Mouse (Mus musculus): ENCODE data around the gene Kifc1. TPM values are rescaled to one million over a fixed set of nuclear protein-coding genes. Genes with fewer than 3 reads are reported as not detected.

The Kifc1 gene
- polyA plus RNA-seq, 1 experiment from 2014 or later: 6.7 TPM

DNA sequence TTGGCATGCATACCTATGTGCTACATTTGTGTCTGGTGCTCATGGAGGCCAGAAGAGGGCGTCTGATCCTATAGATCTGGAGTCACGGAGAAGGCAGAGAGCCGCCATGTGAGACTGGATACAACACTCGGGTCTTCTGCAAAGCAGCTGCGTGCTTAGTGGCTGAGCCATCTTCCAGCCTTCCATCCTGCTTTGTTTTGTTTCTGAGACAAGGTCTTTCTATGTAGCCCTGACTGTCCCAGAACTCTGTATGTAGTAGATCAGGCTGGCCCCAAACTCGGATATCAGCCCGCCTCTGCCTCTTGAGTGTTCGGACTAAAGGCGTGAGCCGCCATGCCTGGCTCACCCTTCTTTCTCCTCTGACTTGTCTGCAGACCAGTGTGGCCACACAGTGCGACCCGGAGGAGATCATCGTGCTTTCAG is 24.5 kb upstream of the Kifc1 start:
- H3K4me1 ChIP-seq (replicated peaks; ENCODE audit: control insufficient read depth, insufficient read depth, low read length): peaks cover 28% of the 10 kb centered on the region
- H3K27ac ChIP-seq (ENCODE audit: low read depth): no peak overlapping the region
- peak overlapping the region; percentile 52; the same call in 1 of the 2 replicates for H3K4me3 ChIP-seq (ENCODE audit: low read depth, low read length)
- no peak for ATAC-seq (replicated peaks; ENCODE audit: low FRiP score, low TSS enrichment, low read depth)
- no peak overlapping the region for H3K9ac ChIP-seq (ENCODE audit: low read length)
- no peaks in the 10 kb centered on the region for H3K27me3 ChIP-seq (replicated peaks; ENCODE audit: control insufficient read depth, insufficient read depth, low read length)
- peaks cover 53% of the 10 kb centered on the region for H3K36me3 ChIP-seq (ENCODE audit: control insufficient read depth, insufficient read depth, low read length)
- no peak for DNase-seq (ENCODE audit: low spot score)
- H3K4me2 ChIP-seq (ENCODE audit: low read length): peak overlapping the region; percentile 44
- H3K9me3 ChIP-seq (ENCODE audit: control insufficient read depth, low read length): no peaks in the 10 kb centered on the region
- 72% methylated on average over 13 of the region's 13 CpGs for WGBS

DNA sequence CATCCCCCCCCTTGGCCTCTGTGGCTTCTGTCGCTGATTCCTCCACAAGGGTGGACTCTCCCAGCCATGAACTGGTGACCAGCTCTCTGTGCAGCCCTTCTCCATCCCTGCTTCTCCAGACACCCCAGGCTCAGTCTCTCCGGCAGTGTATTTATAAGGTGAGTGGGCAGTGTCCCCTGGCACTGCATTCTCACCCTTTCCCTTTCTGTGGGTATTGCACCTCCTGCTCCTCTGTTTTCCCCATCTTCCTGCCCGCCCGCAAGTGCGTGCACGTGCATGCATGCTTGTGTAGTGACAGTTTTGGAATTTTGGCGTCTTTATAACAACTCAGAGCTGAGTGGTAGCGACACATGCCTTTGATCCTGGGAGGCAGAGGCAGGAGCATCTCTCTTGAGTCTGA is 23.4 kb upstream of the Kifc1 start:
- 96% methylated on average over 8 of the region's 8 CpGs for WGBS
- H3K4me2 ChIP-seq (ENCODE audit: low read length): no peak overlapping the region
- no peak overlapping the region for H3K9ac ChIP-seq (ENCODE audit: low read length)
- peaks cover 53% of the 10 kb centered on the region for H3K36me3 ChIP-seq (ENCODE audit: control insufficient read depth, insufficient read depth, low read length)
- H3K9me3 ChIP-seq (ENCODE audit: control insufficient read depth, low read length): no peaks in the 10 kb centered on the region
- ATAC-seq (replicated peaks; ENCODE audit: low FRiP score, low TSS enrichment, low read depth) (no peak), DNase-seq (ENCODE audit: low spot score) (no peak)
- H3K4me3 ChIP-seq (ENCODE audit: low read depth, low read length): no peak overlapping the region
- no peak overlapping the region for H3K27ac ChIP-seq (ENCODE audit: low read depth)
- peaks cover 25% of the 10 kb centered on the region for H3K4me1 ChIP-seq (replicated peaks; ENCODE audit: control insufficient read depth, insufficient read depth, low read length)
- no peaks in the 10 kb centered on the region for H3K27me3 ChIP-seq (replicated peaks; ENCODE audit: control insufficient read depth, insufficient read depth, low read length)

DNA sequence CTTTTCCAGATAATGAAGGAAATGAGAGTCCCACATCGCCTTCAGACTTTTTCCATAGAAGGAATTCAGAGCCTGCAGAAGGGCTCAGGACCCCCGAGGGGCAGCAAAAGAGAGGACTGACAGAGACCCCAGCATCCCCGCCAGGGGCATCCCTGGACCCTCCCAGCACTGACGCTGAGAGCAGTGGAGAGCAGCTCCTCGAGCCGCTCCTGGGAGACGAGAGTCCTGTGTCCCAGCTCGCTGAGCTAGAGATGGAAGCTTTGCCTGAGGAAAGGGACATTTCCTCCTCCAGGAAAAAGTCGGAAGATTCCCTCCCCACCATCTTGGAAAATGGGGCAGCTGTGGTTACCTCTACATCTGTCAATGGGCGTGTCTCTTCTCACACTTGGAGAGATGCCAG is 22.8 kb upstream of the Kifc1 start:
- Histone ChIP-seq H3K27ac (ENCODE audit: low read depth) (no peak overlapping the region), H3K36me3 (ENCODE audit: control insufficient read depth, insufficient read depth, low read length) (peaks cover 53% of the 10 kb centered on the region), H3K4me3 (ENCODE audit: low read depth, low read length) (no peak overlapping the region), H3K4me2 (ENCODE audit: low read length) (no peak overlapping the region), H3K27me3 (replicated peaks; ENCODE audit: control insufficient read depth, insufficient read depth, low read length) (no peaks in the 10 kb centered on the region), H3K9me3 (ENCODE audit: control insufficient read depth, low read length) (no peaks in the 10 kb centered on the region), H3K9ac (ENCODE audit: low read length) (no peak overlapping the region), H3K4me1 (replicated peaks; ENCODE audit: control insufficient read depth, insufficient read depth, low read length) (peaks cover 23% of the 10 kb centered on the region)
- ATAC-seq (replicated peaks; ENCODE audit: low FRiP score, low TSS enrichment, low read depth) (no peak), DNase-seq (ENCODE audit: low spot score) (no peak)
- 96% methylated on average over 10 of the region's 10 CpGs for WGBS

DNA sequence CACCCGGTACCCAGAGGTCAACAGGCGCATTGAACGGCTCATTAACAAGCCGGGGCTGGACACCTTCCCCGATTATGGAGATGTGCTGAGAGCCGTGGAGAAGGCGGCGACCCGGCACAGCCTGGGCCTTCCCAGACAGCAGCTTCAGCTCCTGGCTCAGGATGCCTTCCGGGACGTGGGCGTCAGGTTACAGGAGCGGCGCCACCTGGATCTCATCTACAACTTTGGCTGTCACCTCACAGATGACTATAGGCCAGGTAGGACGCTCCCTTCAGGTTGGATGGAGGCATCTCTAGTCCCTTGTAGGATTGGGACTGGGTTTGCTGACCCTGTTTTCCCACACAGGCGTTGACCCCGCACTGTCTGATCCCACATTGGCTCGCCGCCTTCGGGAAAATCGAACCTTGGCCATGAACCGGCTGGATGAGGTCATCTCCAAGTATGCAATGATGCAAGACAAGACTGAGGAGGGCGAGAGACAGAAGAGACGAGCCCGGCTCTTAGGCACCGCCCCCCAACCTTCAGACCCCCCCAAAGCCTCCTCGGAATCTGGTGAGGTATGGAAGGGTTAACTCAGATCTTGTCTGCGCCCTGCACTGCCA is 21.5 kb upstream of the Kifc1 start:
- 91% methylated on average over 28 of the region's 28 CpGs for WGBS
- no peak for DNase-seq (ENCODE audit: low spot score)
- no peak overlapping the region for H3K4me2 ChIP-seq (ENCODE audit: low read length)

DNA sequence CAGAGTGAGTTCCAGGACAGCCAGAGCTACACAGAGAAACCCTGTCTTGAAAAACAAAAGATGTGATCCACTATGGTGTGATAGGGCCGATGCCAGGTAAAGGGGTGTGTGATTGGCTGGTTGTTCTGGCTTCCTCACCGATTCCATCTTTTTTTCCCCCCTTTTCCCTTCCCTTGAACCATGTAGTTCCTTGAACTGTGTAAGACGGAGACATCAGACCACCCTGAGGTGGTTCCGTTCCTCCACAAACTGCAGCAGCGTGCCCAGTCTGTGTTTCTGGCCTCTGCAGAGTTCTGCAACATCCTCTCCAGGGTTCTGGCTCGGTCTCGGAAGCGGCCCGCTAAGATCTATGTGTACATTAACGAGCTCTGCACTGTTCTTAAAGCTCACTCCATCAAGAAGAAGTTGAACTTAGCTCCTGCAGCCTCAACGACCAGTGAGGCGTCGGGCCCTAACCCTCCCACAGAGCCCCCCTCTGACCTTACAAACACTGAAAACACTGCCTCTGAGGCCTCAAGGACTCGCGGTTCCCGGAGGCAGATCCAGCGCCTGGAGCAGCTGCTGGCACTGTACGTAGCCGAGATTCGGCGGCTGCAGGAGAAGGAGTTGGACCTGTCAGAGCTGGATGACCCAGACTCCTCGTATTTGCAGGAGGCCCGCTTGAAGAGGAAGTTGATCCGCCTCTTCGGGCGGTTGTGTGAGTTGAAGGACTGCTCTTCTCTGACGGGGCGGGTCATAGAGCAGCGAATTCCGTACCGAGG is 20.8 kb upstream of the Kifc1 start:
- H3K4me2 ChIP-seq (ENCODE audit: low read length): no peak overlapping the region

More for the DNA sequence above, 21.5 kb upstream of the Kifc1 start:
- Histone ChIP-seq H3K36me3 (ENCODE audit: control insufficient read depth, insufficient read depth, low read length) (peaks cover 41% of the 10 kb centered on the region), H3K9ac (ENCODE audit: low read length) (no peak overlapping the region), H3K9me3 (ENCODE audit: control insufficient read depth, low read length) (no peaks in the 10 kb centered on the region), H3K4me1 (replicated peaks; ENCODE audit: control insufficient read depth, insufficient read depth, low read length) (peaks cover 20% of the 10 kb centered on the region), H3K27ac (ENCODE audit: low read depth) (no peak overlapping the region), H3K27me3 (replicated peaks; ENCODE audit: control insufficient read depth, insufficient read depth, low read length) (no peaks in the 10 kb centered on the region), H3K4me3 (ENCODE audit: low read depth, low read length) (no peak overlapping the region)
- no peak for ATAC-seq (replicated peaks; ENCODE audit: low FRiP score, low TSS enrichment, low read depth)

GRCm38 (mm10) chr17:33910346-33911051 is 20.0 kb upstream of the Kifc1 start:
- H3K27ac ChIP-seq (ENCODE audit: low read depth): peak overlapping the region; percentile 85; the same call in 1 of the 2 replicates

More for the DNA sequence above, 20.8 kb upstream of the Kifc1 start:
- 93% methylated on average over 31 of the region's 31 CpGs for WGBS
- Histone ChIP-seq H3K27ac (ENCODE audit: low read depth) (no peak overlapping the region), H3K4me3 (ENCODE audit: low read depth, low read length) (no peak overlapping the region), H3K27me3 (replicated peaks; ENCODE audit: control insufficient read depth, insufficient read depth, low read length) (no peaks in the 10 kb centered on the region), H3K9me3 (ENCODE audit: control insufficient read depth, low read length) (no peaks in the 10 kb centered on the region), H3K9ac (ENCODE audit: low read length) (no peak overlapping the region), H3K4me1 (replicated peaks; ENCODE audit: control insufficient read depth, insufficient read depth, low read length) (peaks cover 16% of the 10 kb centered on the region), H3K36me3 (ENCODE audit: control insufficient read depth, insufficient read depth, low read length) (peaks cover 41% of the 10 kb centered on the region)
- ATAC-seq (replicated peaks; ENCODE audit: low FRiP score, low TSS enrichment, low read depth): no peak
- DNase-seq (ENCODE audit: low spot score): no peak

GRCm38 (mm10) chr17:33909869-33910250 is 19.4 kb upstream of the Kifc1 start:
- no peaks in the 10 kb centered on the region for H3K9me3 ChIP-seq (ENCODE audit: control insufficient read depth, low read length)
- peak overlapping the region; percentile 85 for H3K27ac ChIP-seq (ENCODE audit: low read depth)
- no peaks in the 10 kb centered on the region for H3K27me3 ChIP-seq (replicated peaks; ENCODE audit: control insufficient read depth, insufficient read depth, low read length)
- H3K36me3 ChIP-seq (ENCODE audit: control insufficient read depth, insufficient read depth, low read length): peaks cover 37% of the 10 kb centered on the region
- peak overlapping the region; percentile 98 for H3K4me3 ChIP-seq (ENCODE audit: low read depth, low read length)
- H3K4me1 ChIP-seq (replicated peaks; ENCODE audit: control insufficient read depth, insufficient read depth, low read length): peaks cover 10% of the 10 kb centered on the region
- H3K9ac ChIP-seq (ENCODE audit: low read length): peak overlapping the region; percentile 83
- peak overlapping the region; percentile 99 for H3K4me2 ChIP-seq (ENCODE audit: low read length)
- 0% methylated on average over 14 of the region's 14 CpGs for WGBS
- 0 out of 2 replicates have a peak, but pooled peaks have one; percentile 0 for ATAC-seq (replicated peaks; ENCODE audit: low FRiP score, low TSS enrichment, low read depth)
- peak; percentile 83 for DNase-seq (ENCODE audit: low spot score)

More at GRCm38 (mm10) chr17:33910346-33911051, 20.0 kb upstream of the Kifc1 start:
- DNase-seq (ENCODE audit: low spot score) (no peak), ATAC-seq (replicated peaks; ENCODE audit: low FRiP score, low TSS enrichment, low read depth) (no peak)
- Histone ChIP-seq H3K9me3 (ENCODE audit: control insufficient read depth, low read length) (no peaks in the 10 kb centered on the region), H3K36me3 (ENCODE audit: control insufficient read depth, insufficient read depth, low read length) (peaks cover 41% of the 10 kb centered on the region), H3K4me1 (replicated peaks; ENCODE audit: control insufficient read depth, insufficient read depth, low read length) (peaks cover 16% of the 10 kb centered on the region), H3K4me2 (ENCODE audit: low read length) (peak overlapping the region; percentile 99), H3K9ac (ENCODE audit: low read length) (peak overlapping the region; percentile 83), H3K27me3 (replicated peaks; ENCODE audit: control insufficient read depth, insufficient read depth, low read length) (no peaks in the 10 kb centered on the region), H3K4me3 (ENCODE audit: low read depth, low read length) (peak overlapping the region; percentile 98)
- 48% methylated on average over 11 of the region's 11 CpGs for WGBS

DNA sequence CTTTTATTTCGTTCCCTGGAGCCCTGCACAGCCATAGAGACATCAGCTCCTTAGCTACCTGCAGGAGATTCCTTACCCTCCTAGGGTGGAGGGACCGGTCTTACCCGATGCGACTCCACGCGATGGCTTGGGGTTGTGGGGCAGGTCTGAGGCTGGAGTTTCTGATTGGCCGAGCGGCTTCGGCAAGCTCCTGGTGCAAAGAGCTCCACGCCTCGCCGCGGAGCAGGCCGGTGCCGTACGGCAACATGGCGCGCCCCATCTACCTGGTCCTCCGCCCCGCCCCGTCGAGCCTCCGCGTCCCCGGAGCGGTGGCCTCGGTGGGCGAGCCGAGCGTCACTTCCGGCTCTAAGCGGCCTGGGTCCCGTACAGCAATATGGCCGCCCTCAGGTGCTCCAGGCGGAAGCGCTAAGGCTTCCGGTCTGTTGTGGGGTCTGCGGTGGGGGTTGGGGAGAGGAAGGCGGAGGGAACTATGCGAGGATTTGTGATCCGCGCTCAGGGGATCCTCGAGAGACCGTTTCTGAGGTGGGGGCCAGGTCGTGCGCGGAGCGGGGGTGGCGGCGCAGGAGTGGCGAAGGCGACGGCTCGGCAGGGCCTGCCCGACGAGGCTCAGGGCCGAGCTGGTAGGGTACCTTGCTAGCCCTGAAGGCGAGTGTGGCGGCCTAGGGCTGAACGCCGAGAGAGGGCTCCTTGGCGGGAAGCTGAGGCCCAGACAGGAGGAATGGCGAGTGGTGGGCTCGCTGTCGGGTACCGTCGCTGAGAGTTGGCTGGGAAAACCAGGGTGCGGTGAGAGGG is 18.8 kb upstream of the Kifc1 start, which contains the start of gene Daxx:
TSS of gene Daxx (plus strand) at position 338 of the 792 bp plus-strand sequence.
- Histone ChIP-seq H3K4me3 (ENCODE audit: low read depth, low read length) (peak within 1 kb of the TSS; percentile 98), H3K4me1 (replicated peaks; ENCODE audit: control insufficient read depth, insufficient read depth, low read length) (peaks cover 8% of the 10 kb centered on the region; the same call in 1 of the 2 replicates), H3K27ac (ENCODE audit: low read depth) (peak within 1 kb of the TSS; percentile 85), H3K36me3 (ENCODE audit: control insufficient read depth, insufficient read depth, low read length) (peaks cover 31% of the 10 kb centered on the region), H3K4me2 (ENCODE audit: low read length) (peak within 1 kb of the TSS; percentile 99), H3K9ac (ENCODE audit: low read length) (peak within 1 kb of the TSS; percentile 83), H3K27me3 (replicated peaks; ENCODE audit: control insufficient read depth, insufficient read depth, low read length) (no peaks in the 10 kb centered on the region), H3K9me3 (ENCODE audit: control insufficient read depth, low read length) (no peaks in the 10 kb centered on the region)
- ATAC-seq (replicated peaks; ENCODE audit: low FRiP score, low TSS enrichment, low read depth): peak; percentile 97
- DNase-seq (ENCODE audit: low spot score): peak; percentile 98
- WGBS: under 1% methylated on average over 68 of the region's 68 CpGs

All from intestine, embryonic 14.5 days (tissue).